In genomic region chr6:145158619-145159018, GRCm38 (mm10) we compare ENCODE assay signal across 18 mouse cellular contexts. TPM values are rescaled to one million over a fixed set of nuclear protein-coding genes. Genes with fewer than 3 reads are reported as not detected.
DNase-seq lines count a peak whose midpoint lies in the region; ATAC-seq and TF ChIP-seq lines count a peak whose summit lies in the region.
"Had no signal": no experiment of that assay in that cellular context is flagged by ENCODE, and none has a peak within 500 bp of the region (broad histone marks: within the 10 kb centered on the region; RNA-seq: fewer than 3 reads in every experiment).

No protein-coding gene starts in this region.

- no peak for ATAC-seq in hindbrain, postnatal 0 days
- no peak for ATAC-seq in hindbrain, embryonic 11.5 days (ENCODE audit: low FRiP score)
- ATAC-seq in hematopoietic stem cell, adult 5-6 weeks (replicated peaks in 1 of 2; ENCODE audit: insufficient read depth in 1 of 2, low FRiP score in 2 of 2, low TSS enrichment in 1 of 2, low read depth in 1 of 2, poor library complexity in 2 of 2, severe bottlenecking in 2 of 2), result peak; percentile 42 to 60; a peak in 3 of 4 replicates
- ATAC-seq: midbrain, embryonic 15.5 days had no signal

- no peaks in the 10 kb centered on the region for H3K27me3 ChIP-seq in hindbrain, postnatal 0 days (ENCODE audit: insufficient read depth, low read length)
- no peaks in the 10 kb centered on the region for H3K27me3 ChIP-seq in hindbrain, embryonic 11.5 days (ENCODE audit: control insufficient read depth, insufficient read depth, low read length)
- H3K27me3 ChIP-seq in CH12.LX (replicated peaks), result no peaks in the 10 kb centered on the region
- H3K27me3 ChIP-seq: midbrain, embryonic 15.5 days; neural tube, embryonic 12.5 days had no signal

- H3K36me3 ChIP-seq in hindbrain, postnatal 0 days (ENCODE audit: insufficient read depth, low read length), result no peaks in the 10 kb centered on the region
- H3K36me3 ChIP-seq in hindbrain, embryonic 11.5 days (ENCODE audit: control insufficient read depth, insufficient read depth, low read length), result no peaks in the 10 kb centered on the region
- peaks cover 31 to 71% of the 10 kb centered on the region in 2 experiments for H3K36me3 ChIP-seq in CH12.LX (replicated peaks in 1 of 2; ENCODE audit: control insufficient read depth in 1 of 2, insufficient read depth in 1 of 2, low read length in 1 of 2)
- H3K36me3 ChIP-seq: midbrain, embryonic 15.5 days; neural tube, embryonic 12.5 days had no signal

- no peak for DNase-seq in hindbrain, postnatal 0 days (ENCODE audit: low spot score)
- no peak for DNase-seq in hindbrain, embryonic 11.5 days (ENCODE audit: low spot score)
- peak; percentile 38 for DNase-seq in CH12.LX (ENCODE audit: extremely low read depth)
- DNase-seq in thymus, postnatal 25 days, result peak; percentile 34
- DNase-seq in right cerebral cortex, adult 2 months (ENCODE audit: low spot score in 2 of 2), result no peak
- DNase-seq in urinary bladder, adult 18-20 months (ENCODE audit: low spot score in 2 of 2), result no peak
- DNase-seq in yolk sac, embryonic 10.5 days (ENCODE audit: low spot score), result no peak
- DNase-seq: cerebellum, adult 8-10 months; embryo, embryonic 11 days; heart, adult 18-20 months; kidney, adult 11 months; kidney, postnatal 4 days; lung, postnatal 36 days had no signal

- H3K9me3 ChIP-seq in hindbrain, postnatal 0 days (ENCODE audit: low read length), result no peaks in the 10 kb centered on the region
- H3K9me3 ChIP-seq in hindbrain, embryonic 11.5 days (ENCODE audit: control insufficient read depth, low read length), result no peaks in the 10 kb centered on the region
- no peaks in the 10 kb centered on the region for H3K9me3 ChIP-seq in CH12.LX (replicated peaks; ENCODE audit: low read length)
- H3K9me3 ChIP-seq: midbrain, embryonic 15.5 days; neural tube, embryonic 12.5 days had no signal

- TF ChIP-seq EP300 in CH12.LX (IDR thresholded peaks at IDR 0.05; ENCODE audit: low read length), result no peak

- 78% methylated on average over 4 of the region's 4 CpGs for WGBS in hindbrain, postnatal 0 days
- 77% methylated on average over 4 of the region's 4 CpGs for WGBS in hindbrain, embryonic 11.5 days

- H3K4me1 ChIP-seq in hindbrain, postnatal 0 days (ENCODE audit: insufficient read depth, low read length), result no peaks in the 10 kb centered on the region
- H3K4me1 ChIP-seq in hindbrain, embryonic 11.5 days (replicated peaks; ENCODE audit: control insufficient read depth, insufficient read depth, low read length), result no peaks in the 10 kb centered on the region
- H3K4me1 ChIP-seq in CH12.LX (ENCODE audit: control insufficient read depth in 1 of 2, insufficient read depth in 2 of 2), result peaks cover 0 to 16% of the 10 kb centered on the region in 2 experiments; a peak in 2 of 4 replicates
- H3K4me1 ChIP-seq: midbrain, embryonic 15.5 days; neural tube, embryonic 12.5 days had no signal

- no peak overlapping the region for H3K4me3 ChIP-seq in hindbrain, postnatal 0 days (ENCODE audit: low read length)
- H3K4me3 ChIP-seq in hindbrain, embryonic 11.5 days (ENCODE audit: low read depth, low read length), result no peak overlapping the region
- H3K4me3 ChIP-seq in CH12.LX (replicated peaks in 1 of 3; ENCODE audit: low read depth in 2 of 3, low read length in 2 of 3, poor library complexity in 1 of 3), result no peak overlapping the region
- H3K4me3 ChIP-seq: erythroblast, embryonic 14.5 days; midbrain, embryonic 15.5 days; neural tube, embryonic 12.5 days had no signal

- H3K27ac ChIP-seq in hindbrain, postnatal 0 days, result no peak overlapping the region
- no peak overlapping the region for H3K27ac ChIP-seq in hindbrain, embryonic 11.5 days (ENCODE audit: low read depth, low read length)
- H3K27ac ChIP-seq in CH12.LX (ENCODE audit: insufficient read depth, low read depth), result no peak overlapping the region
- H3K27ac ChIP-seq: midbrain, embryonic 15.5 days; neural tube, embryonic 12.5 days had no signal

- TF ChIP-seq POLR2A in CH12.LX (IDR thresholded peaks at IDR 0.05; ENCODE audit: low read depth, low read length), result no peak

- H3K9ac ChIP-seq in hindbrain, postnatal 0 days (replicated peaks; ENCODE audit: low read length), result no peak overlapping the region
- H3K9ac ChIP-seq in hindbrain, embryonic 11.5 days (ENCODE audit: low read depth, low read length), result no peak overlapping the region
- no peak overlapping the region for H3K9ac ChIP-seq in CH12.LX (ENCODE audit: insufficient read depth, low read depth)
- H3K9ac ChIP-seq: midbrain, embryonic 15.5 days; neural tube, embryonic 12.5 days had no signal

- TF ChIP-seq RAD21 in CH12.LX (IDR thresholded peaks at IDR 0.05; ENCODE audit: low read depth, low read length), result peak; percentile 37

- TF ChIP-seq CTCF in hindbrain, postnatal 0 days (IDR thresholded peaks at IDR 0.05; ENCODE audit: low read depth), result 0 out of 2 replicates have a peak, but pooled peaks have one; percentile 6
- peak in 1 of 2 experiments; percentile 42; a peak in 2 of 4 replicates for TF ChIP-seq CTCF in CH12.LX (conservative IDR thresholded peaks at IDR 0.05 in 1 of 2, IDR thresholded peaks at IDR 0.05 in 1 of 2; ENCODE audit: low read depth in 2 of 2, low read length in 2 of 2)

- no peaks in the 10 kb centered on the region; the same call in 1 of the 2 replicates for H3K79me2 ChIP-seq in CH12.LX (replicated peaks; ENCODE audit: control insufficient read depth, extremely low read depth, insufficient read depth, poor library complexity, severe bottlenecking)

- in situ Hi-C loops in CH12.LX (cut with MboI; ENCODE audit: low pct_ligation_motif_present, low pct_unique_long_range_greater_than_20kb, low sequenced_read_pairs), result no loop called here

- no peak overlapping the region for H3K4me2 ChIP-seq in hindbrain, postnatal 0 days (ENCODE audit: low read depth, low read length)
- H3K4me2 ChIP-seq in hindbrain, embryonic 11.5 days (replicated peaks; ENCODE audit: low read depth, low read length), result no peak overlapping the region
- H3K4me2 ChIP-seq in CH12.LX (ENCODE audit: insufficient read depth, low read depth, poor library complexity, severe bottlenecking), result no peak overlapping the region
- H3K4me2 ChIP-seq: midbrain, embryonic 15.5 days; neural tube, embryonic 12.5 days had no signal

- dilution Hi-C loops in CH12.LX (cut with MboI; ENCODE audit: extremely low pct_ligation_motif_present, extremely low pct_unique_long_range_greater_than_20kb, low sequenced_read_pairs), result no loop called here

TF ChIP-seq in CH12.LX, 34 proteins besides CTCF, POLR2A, EP300 and RAD21:
- TF ChIP-seq ZKSCAN1 (IDR thresholded peaks at IDR 0.05; ENCODE audit: borderline replicate concordance, low read depth, low read length), result no peak
- peak; percentile 37 for TF ChIP-seq SMC3 (IDR thresholded peaks at IDR 0.05; ENCODE audit: low read depth, low read length)
- TF ChIP-seq NELFE (IDR thresholded peaks at IDR 0.05; ENCODE audit: low read depth, low read length), result no peak

RNA-seq across cellular contexts. Expression of gene Lrmp, which starts 43.2 kb away (rescaled TPM):
- total RNA-seq in hindbrain, postnatal 0 days (2014; rRNA removed), result 1.7 and 4.4 TPM in 2 replicates
- polyA plus RNA-seq in hindbrain, postnatal 0 days (2015; fragmentation: Nextera tagmentation; extraction: Ambion mirVana), result 0.54 and 0.74 TPM in 2 replicates
- polyA plus RNA-seq in hindbrain, embryonic 11.5 days (2014; fragmentation: Nextera tagmentation; extraction: Ambion mirVana), result 1.5 and 2.6 TPM in 2 replicates
- total RNA-seq in CH12.LX (2012; rRNA removed) (92.3 and 102 TPM in 2 replicates), CH12.LX (2014; rRNA removed) (155 and 171 TPM in 2 replicates)
- polyA plus RNA-seq in CH12.LX (2012; ENCODE audit: insufficient read length, low read depth), result 163 and 180 TPM in 2 replicates
- 102 and 122 TPM in 2 replicates for total RNA-seq in hematopoietic stem cell, adult 5-6 weeks (2017)

RNA-seq across cellular contexts. Expression of gene Casc1, which starts 52.2 kb away (rescaled TPM):
- 1.5 and 1.7 TPM in 2 replicates for total RNA-seq in hindbrain, postnatal 0 days (2014; rRNA removed)
- 0.80 and 1.2 TPM in 2 replicates for polyA plus RNA-seq in hindbrain, postnatal 0 days (2015; fragmentation: Nextera tagmentation; extraction: Ambion mirVana)
- 0.91 and 1.2 TPM in 2 replicates for polyA plus RNA-seq in hindbrain, embryonic 11.5 days (2014; fragmentation: Nextera tagmentation; extraction: Ambion mirVana)
- total RNA-seq in CH12.LX (2012; rRNA removed) (0.21 and 0.25 TPM in 2 replicates), CH12.LX (2014; rRNA removed) (0.21 and 0.30 TPM in 2 replicates)
- polyA plus RNA-seq in CH12.LX (2012; ENCODE audit: insufficient read length, low read depth), result 0.33 and 0.41 TPM in 2 replicates
- total RNA-seq in hematopoietic stem cell, adult 5-6 weeks (2017), result 0.69 and 3.4 TPM in 2 replicates
- polyA plus RNA-seq: erythroblast, embryonic 14.5 days; liver, adult 2 months had no signal

RNA-seq across cellular contexts. Expression of gene Etfrf1, which starts 52.3 kb away (rescaled TPM):
- 10.9 and 11.8 TPM in 2 replicates for total RNA-seq in hindbrain, postnatal 0 days (2014; rRNA removed)
- polyA plus RNA-seq in hindbrain, postnatal 0 days (2015; fragmentation: Nextera tagmentation; extraction: Ambion mirVana), result 33.5 and 36.3 TPM in 2 replicates
- polyA plus RNA-seq in hindbrain, embryonic 11.5 days (2014; fragmentation: Nextera tagmentation; extraction: Ambion mirVana), result 40.1 and 40.6 TPM in 2 replicates
- total RNA-seq in CH12.LX (2012; rRNA removed) (10.8 and 11.6 TPM in 2 replicates), CH12.LX (2014; rRNA removed) (29.9 and 35.7 TPM in 2 replicates)
- 20.2 and 21.9 TPM in 2 replicates for polyA plus RNA-seq in CH12.LX (2012; ENCODE audit: insufficient read length, low read depth)
- 24.9 and 30.4 TPM in 2 replicates for total RNA-seq in hematopoietic stem cell, adult 5-6 weeks (2017)

Comparison
In these comparisons a context has a peak if more than half of its experiments do, and no peak if none do; other contexts are left out.
1. ATAC-seq: peak in hematopoietic stem cell, adult 5-6 weeks (2 of 2); none in hindbrain, postnatal 0 days (single experiment) and hindbrain, embryonic 11.5 days (single experiment).
2. DNase-seq: peak in CH12.LX (single experiment) and thymus, postnatal 25 days (single experiment); none in hindbrain, postnatal 0 days (single experiment), hindbrain, embryonic 11.5 days (single experiment), right cerebral cortex, adult 2 months (0 of 2), urinary bladder, adult 18-20 months (0 of 2) and yolk sac, embryonic 10.5 days (single experiment).
3. RNA of gene Lrmp, which starts 43.2 kb away (total RNA-seq): 92.3 to 171 TPM in CH12.LX and 102 to 122 TPM in hematopoietic stem cell, adult 5-6 weeks; 1.7 to 4.4 TPM in hindbrain, postnatal 0 days; every median in the first group is over 10 times any median in the second.